Comparison of ENCODE assay signal across 38 mouse cellular contexts in the genomic region with DNA sequence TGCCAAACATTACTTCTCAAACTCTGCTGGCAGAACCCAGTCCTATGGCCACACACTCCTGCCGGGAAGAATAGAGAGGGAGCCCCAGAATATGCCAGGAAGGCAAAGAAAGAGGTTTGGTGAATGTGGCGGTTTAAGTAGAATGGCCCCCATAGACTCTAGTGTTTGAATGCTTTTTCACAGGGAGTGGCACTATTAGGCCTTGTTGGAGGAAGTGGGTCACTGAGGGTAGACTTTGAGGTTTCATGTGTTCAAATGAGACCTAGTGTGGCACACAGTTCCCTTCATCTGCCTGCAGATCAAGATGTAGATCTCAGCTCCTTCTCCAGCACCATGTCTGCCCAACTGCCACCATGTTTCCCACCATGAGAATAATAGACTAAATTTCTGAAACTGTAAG. TPM values are rescaled to one million over a fixed set of nuclear protein-coding genes. Genes with fewer than 3 reads are reported as not detected.
A peak's percentile ranks its signal among the peaks of the same experiment; 100 is the strongest.
DNase-seq lines count a peak whose midpoint lies in the region; ATAC-seq lines count a peak whose summit lies in the region.
"Had no signal": no experiment of that assay in that cellular context is flagged by ENCODE, and none has a peak within 500 bp of the region (broad histone marks: within the 10 kb centered on the region; RNA-seq: fewer than 3 reads in every experiment).

No protein-coding gene starts in this region.

- peak; percentile 59 for ATAC-seq in CD4-positive, CD25-positive, alpha-beta regulatory T cell, adult 4 months
- peak; percentile 55 for ATAC-seq in inflammation-experienced regulatory T-cells, adult 6 months
- ATAC-seq in kidney, embryonic 14.5 days (ENCODE audit: low FRiP score, low TSS enrichment) = no peak
- no peak for ATAC-seq in monocyte, adult 5-6 weeks (replicated peaks; ENCODE audit: insufficient number of reproducible peaks, low FRiP score, low TSS enrichment, poor library complexity, severe bottlenecking)
- ATAC-seq: forebrain, embryonic 13.5 days; hindbrain, embryonic 16.5 days; intestine, embryonic 16.5 days; midbrain, embryonic 16.5 days had no signal

- no peak overlapping the region for H3K27ac ChIP-seq in kidney, embryonic 14.5 days (ENCODE audit: low read depth, low read length)
- H3K27ac ChIP-seq: embryonic facial prominence, embryonic 10.5 days; embryonic facial prominence, embryonic 15.5 days; forebrain, embryonic 13.5 days; heart, adult 2 months; limb, embryonic 12.5 days; liver, embryonic 15.5 days; stomach, embryonic 15.5 days had no signal

- H3K9ac ChIP-seq in kidney, embryonic 14.5 days (ENCODE audit: low read depth, low read length) = no peak overlapping the region
- H3K9ac ChIP-seq: embryonic facial prominence, embryonic 15.5 days; forebrain, embryonic 13.5 days; limb, embryonic 12.5 days; liver, embryonic 15.5 days; lung, embryonic 14.5 days; stomach, embryonic 15.5 days had no signal

- no peaks in the 10 kb centered on the region for H3K27me3 ChIP-seq in kidney, embryonic 14.5 days (ENCODE audit: control insufficient read depth, insufficient read depth, low read length)
- H3K27me3 ChIP-seq: embryonic facial prominence, embryonic 15.5 days; forebrain, embryonic 13.5 days; liver, embryonic 15.5 days; stomach, embryonic 15.5 days had no signal

- H3K4me2 ChIP-seq in kidney, embryonic 14.5 days (replicated peaks; ENCODE audit: low read depth, low read length) = no peak overlapping the region
- H3K4me2 ChIP-seq: embryonic facial prominence, embryonic 15.5 days; forebrain, embryonic 13.5 days; limb, embryonic 12.5 days; liver, embryonic 15.5 days; lung, embryonic 14.5 days; midbrain, embryonic 11.5 days; stomach, embryonic 15.5 days had no signal

- 85% methylated on average over 2 of the region's 2 CpGs for WGBS in kidney, embryonic 14.5 days

- H3K9me3 ChIP-seq in kidney, embryonic 14.5 days (ENCODE audit: control insufficient read depth, low read length) = no peaks in the 10 kb centered on the region
- H3K9me3 ChIP-seq: embryonic facial prominence, embryonic 10.5 days; embryonic facial prominence, embryonic 15.5 days; forebrain, embryonic 13.5 days; liver, embryonic 15.5 days; stomach, embryonic 15.5 days had no signal

- DNase-seq in thymus, postnatal 0 days (ENCODE audit: low spot score) = peak; percentile 61
- no peak for DNase-seq in thymus, postnatal 10 days (ENCODE audit: low spot score in 2 of 2)
- no peak for DNase-seq in left cerebral cortex, adult 11 months (ENCODE audit: low spot score)
- DNase-seq: adrenal gland, adult 2 months; adrenal gland, postnatal 36 days; cerebellum, adult 2 months; cerebellum, postnatal 14 days; gastrocnemius, postnatal 36 days; heart, adult 2 months; kidney, adult 8-10 months; kidney, postnatal 10 days; layer of hippocampus, adult 9-11 months; lung, embryonic 14.5 days had no signal

- H3K4me3 ChIP-seq in kidney, embryonic 14.5 days (ENCODE audit: low read length) = no peak overlapping the region
- H3K4me3 ChIP-seq: embryonic facial prominence, embryonic 10.5 days; embryonic facial prominence, embryonic 15.5 days; forebrain, embryonic 13.5 days; heart, adult 2 months; limb, embryonic 12.5 days; liver, embryonic 15.5 days; myocyte; stomach, embryonic 15.5 days had no signal

- H3K4me1 ChIP-seq in kidney, embryonic 14.5 days (ENCODE audit: control insufficient read depth, insufficient read depth, low read length) = no peaks in the 10 kb centered on the region
- H3K4me1 ChIP-seq: embryonic facial prominence, embryonic 10.5 days; embryonic facial prominence, embryonic 15.5 days; forebrain, embryonic 13.5 days; limb, embryonic 12.5 days; liver, embryonic 15.5 days; stomach, embryonic 15.5 days had no signal

- H3K36me3 ChIP-seq in kidney, embryonic 14.5 days (ENCODE audit: control insufficient read depth, insufficient read depth, low read length) = no peaks in the 10 kb centered on the region
- H3K36me3 ChIP-seq: embryonic facial prominence, embryonic 10.5 days; embryonic facial prominence, embryonic 15.5 days; limb, embryonic 12.5 days; liver, embryonic 15.5 days; stomach, embryonic 15.5 days had no signal

RNA-seq across cellular contexts. Expression of a gene that starts 27.4 kb away (rescaled TPM):
- 30.5 and 33.4 TPM in 2 replicates for polyA plus RNA-seq in thymus, postnatal 0 days (2015; fragmentation: Nextera tagmentation; extraction: Ambion mirVana)
- 10 to 100 TPM in 1 of 2 experiments, 1 to 10 TPM in 1; 9.9 to 14.9 TPM for polyA plus RNA-seq in CD4-positive, CD25-positive, alpha-beta regulatory T cell, adult 4 months (2017; shearing (Covaris generic))
- polyA plus RNA-seq in inflammation-experienced regulatory T-cells, adult 6 months (2017; shearing (Covaris generic)) = 10 to 100 TPM in 2 of 3 experiments, 1 to 10 TPM in 1; 9.1 to 12.4 (median 10.7) TPM
- 30.7 and 54.9 TPM in 2 replicates for polyA plus RNA-seq in kidney, embryonic 14.5 days (2014; fragmentation: Nextera tagmentation; extraction: Ambion mirVana)
- total RNA-seq in monocyte, adult 5-6 weeks (2017) = 3.9 to 14.6 TPM (median 12.1 TPM) in 3 replicates

RNA-seq across cellular contexts. Expression of a gene that starts 50.7 kb away (rescaled TPM):
- polyA plus RNA-seq in thymus, postnatal 0 days (2015; fragmentation: Nextera tagmentation; extraction: Ambion mirVana) = 0.22 and 0.30 TPM in 2 replicates
- polyA plus RNA-seq in CD4-positive, CD25-positive, alpha-beta regulatory T cell, adult 4 months (2017; shearing (Covaris generic)) = 100 to 1,000 TPM; 144 to 219 TPM
- polyA plus RNA-seq in inflammation-experienced regulatory T-cells, adult 6 months (2017; shearing (Covaris generic)) = 100 to 1,000 TPM in 2 of 3 experiments, 10 to 100 TPM in 1; 72.4 to 156 (median 144) TPM
- not detected in 2 replicates for polyA plus RNA-seq in kidney, embryonic 14.5 days (2014; fragmentation: Nextera tagmentation; extraction: Ambion mirVana)
- total RNA-seq in monocyte, adult 5-6 weeks (2017) = 1.6 to 4.2 TPM in 2 of 3 replicates, not detected in the other
- total RNA-seq: adrenal gland, adult 2 months; adrenal gland, postnatal 36 days; gastrocnemius, adult 18-20 months; gastrocnemius, postnatal 36 days; heart, postnatal 25 days; left cerebral cortex, adult 18-20 months; left cerebral cortex, postnatal 14 days had no signal
- polyA plus RNA-seq: adrenal gland, adult 2 months; brain, embryonic 14.5 days; C2C12; cerebellum, adult 2 months; embryonic facial prominence, embryonic 10.5 days; embryonic facial prominence, embryonic 15.5 days; forebrain, embryonic 13.5 days; frontal cortex, adult 2 months; heart, embryonic 14.5 days; hindbrain, embryonic 11.5 days; hindbrain, embryonic 16.5 days; limb, embryonic 12.5 days; liver, embryonic 15.5 days; lung, embryonic 14.5 days; midbrain, embryonic 11.5 days; midbrain, embryonic 16.5 days; myocyte; neural tube, embryonic 14.5 days; stomach, embryonic 15.5 days had no signal

Comparison
In these comparisons a context has a peak if more than half of its experiments do, and no peak if none do; other contexts are left out.
1. ATAC-seq: peak in CD4-positive, CD25-positive, alpha-beta regulatory T cell, adult 4 months (single experiment) and inflammation-experienced regulatory T-cells, adult 6 months (single experiment); none in kidney, embryonic 14.5 days (single experiment) and monocyte, adult 5-6 weeks (single experiment).
2. RNA of a gene that starts 50.7 kb away (polyA plus RNA-seq): 144 to 219 TPM in CD4-positive, CD25-positive, alpha-beta regulatory T cell, adult 4 months and 72.4 to 156 TPM in inflammation-experienced regulatory T-cells, adult 6 months; 0.22 to 0.30 TPM in thymus, postnatal 0 days and not detected in kidney, embryonic 14.5 days; every median in the first group is over 10 times any median in the second.